Mouse (Mus musculus): ENCODE results near the gene Adamtsl2.

DNA sequence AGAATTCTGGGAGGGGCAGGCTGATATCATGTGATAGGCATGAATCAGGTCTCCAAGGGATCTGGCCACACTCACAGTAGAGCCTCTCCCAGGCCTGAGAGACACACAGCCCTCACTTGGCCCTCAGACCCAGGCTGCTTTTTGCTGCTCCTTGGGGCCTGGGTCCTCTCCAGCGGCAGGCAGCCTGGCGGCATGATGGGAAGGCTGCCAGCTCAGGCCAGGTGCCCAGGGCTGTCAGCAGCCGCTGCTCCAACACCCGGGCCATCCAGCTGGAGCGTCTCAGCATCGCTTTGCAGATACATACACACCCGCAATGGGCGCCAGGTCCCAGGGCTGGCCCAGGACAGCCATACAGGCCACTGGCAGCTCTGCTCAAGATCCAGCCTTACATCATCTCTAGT is 41.1 kb downstream of the Adamtsl2 start:
- no peak for TF ChIP-seq POLR2A (IDR thresholded peaks at IDR 0.05; ENCODE audit: low read depth, low read length)
- TF ChIP-seq TCF12 (IDR thresholded peaks at IDR 0.05; ENCODE audit: low read depth, low read length), result no peak
- no peak for TF ChIP-seq ETS1 (conservative IDR thresholded peaks at IDR 0.05; ENCODE audit: low read depth, low read length)
- TF ChIP-seq CTCF (conservative IDR thresholded peaks at IDR 0.05 in 1 of 2, IDR thresholded peaks at IDR 0.05 in 1 of 2; ENCODE audit: low read depth in 2 of 2, low read length in 2 of 2), result no peak
- TF ChIP-seq CHD2 (IDR thresholded peaks at IDR 0.05; ENCODE audit: low read length), result no peak
- no peak for TF ChIP-seq MYC (IDR thresholded peaks at IDR 0.05; ENCODE audit: low read depth, low read length)
- no peak for TF ChIP-seq ZNF384 (IDR thresholded peaks at IDR 0.05; ENCODE audit: low read depth, low read length)
- TF ChIP-seq HCFC1 (IDR thresholded peaks at IDR 0.05; ENCODE audit: low read depth, low read length), result no peak

Data from CH12.LX (cell line).